Mouse (Mus musculus) hindbrain, embryonic 12.5 days (tissue): ENCODE data around the gene Ablim2. TPM values are rescaled to one million over a fixed set of nuclear protein-coding genes. Genes with fewer than 3 reads are reported as not detected.

ENCODE experiments used
- ATAC-seq: fragments of 200-750 bp; cut with Nextera tagmentation; 2 replicates; pipeline ENCODE4 v1.8.0; 2017; ENCODE audit warnings: moderate TSS enrichment; ENCODE audit not compliant: low FRiP score
- H3K27ac ChIP-seq: fragments of 300-500 bp; sonication (generic); 2 replicates; pipeline ENCODE4 v1.5.1; 2016; ENCODE audit warnings: mild to moderate bottlenecking
- H3K27me3 ChIP-seq: fragments of 300-500 bp; sonication (generic); 2 replicates; pipeline ENCODE4 v1.6.1; 2016; ENCODE audit warnings: mild to moderate bottlenecking
- H3K36me3 ChIP-seq: fragments of 300-500 bp; sonication (generic); 2 replicates; pipeline ENCODE4 v1.6.1; 2016; ENCODE audit warnings: mild to moderate bottlenecking
- H3K4me1 ChIP-seq: fragments of 300-500 bp; sonication (generic); 2 replicates; pipeline ENCODE4 v1.6.1; 2016
- H3K4me2 ChIP-seq: fragments of 300-500 bp; sonication (generic); replicated peaks from 2 replicates; pipeline ENCODE4 v1.6.1; 2016; ENCODE audit warnings: mild to moderate bottlenecking
- H3K4me3 ChIP-seq: fragments of 300-500 bp; sonication (generic); 2 replicates; pipeline ENCODE4 v1.5.1; 2016; ENCODE audit warnings: mild to moderate bottlenecking
- H3K9ac ChIP-seq: fragments of 300-500 bp; sonication (generic); 2 replicates; pipeline ENCODE4 v1.6.1; 2016; ENCODE audit warnings: mild to moderate bottlenecking, moderate library complexity
- H3K9me3 ChIP-seq: fragments of 300-500 bp; sonication (generic); replicated peaks from 2 replicates; pipeline ENCODE4 v1.6.1; 2016; ENCODE audit warnings: mild to moderate bottlenecking
- WGBS: fragments of 180-500 bp; shearing (Covaris S2); methylation state at CpG from one replicate; pipeline ENCODE4 v1.1.7; 2016; 5-methylcytosine and 5-hydroxymethylcytosine counted together
- polyA plus RNA-seq: library from polyadenylated mRNA; unstranded; fragments of >200 nt; fragmentation: Nextera tagmentation; extraction: Ambion mirVana; gene quantifications from 2 replicates; pipeline ENCODE4 v1.2.1, GENCODE M21; 2016

Ablim2 gene
- polyA plus RNA-seq, 1 experiment from 2014 or later: 3.9 TPM

DNA sequence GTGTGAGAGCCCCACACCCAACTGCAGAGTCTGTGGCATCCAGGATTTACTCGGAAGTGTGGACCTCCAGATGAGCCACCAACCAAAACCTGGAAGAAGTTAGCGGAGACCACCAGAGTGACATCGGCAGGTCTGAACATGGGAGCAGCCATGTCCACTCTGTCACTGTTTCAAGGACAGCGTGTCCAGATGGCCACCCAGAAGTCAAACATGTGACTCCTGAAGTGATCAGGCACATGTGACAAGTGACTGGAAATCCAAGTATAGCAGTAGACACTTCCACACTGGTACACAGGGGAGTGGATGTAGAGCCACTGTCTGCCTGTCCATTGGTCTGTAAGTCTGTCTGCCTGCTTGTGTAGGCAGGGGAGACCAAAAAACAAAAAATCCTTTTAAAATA, 47.0 kb downstream of the Ablim2 start:
- Histone ChIP-seq H3K4me2 (no peak overlapping the region), H3K4me3 (no peak overlapping the region), H3K9me3 (no peaks in the 10 kb centered on the region), H3K27me3 (no peaks in the 10 kb centered on the region), H3K4me1 (no peaks in the 10 kb centered on the region), H3K9ac (no peak overlapping the region), H3K36me3 (no peaks in the 10 kb centered on the region), H3K27ac (no peak overlapping the region)
- WGBS: 89% methylated on average over 4 of the region's 4 CpGs
- no peak for ATAC-seq

GRCm38 (mm10) chr5:35805209-35805608, 47.5 kb downstream of the Ablim2 start:
- H3K27ac ChIP-seq: no peak overlapping the region
- no peaks in the 10 kb centered on the region for H3K27me3 ChIP-seq
- no peak overlapping the region for H3K9ac ChIP-seq
- no peak for ATAC-seq
- H3K4me1 ChIP-seq: no peaks in the 10 kb centered on the region; the same call in 1 of the 2 replicates
- H3K36me3 ChIP-seq: no peaks in the 10 kb centered on the region
- no peak overlapping the region for H3K4me3 ChIP-seq
- H3K4me2 ChIP-seq: no peak overlapping the region
- WGBS: 89% methylated on average over 3 of the region's 3 CpGs
- no peaks in the 10 kb centered on the region for H3K9me3 ChIP-seq

- H3K27ac ChIP-seq: no peak overlapping the region
- H3K27me3 ChIP-seq: no peaks in the 10 kb centered on the region
- WGBS: 85% methylated on average over 8 of the region's 8 CpGs
- no peak for ATAC-seq
- no peaks in the 10 kb centered on the region for H3K36me3 ChIP-seq
- no peak overlapping the region for H3K4me2 ChIP-seq
- H3K4me1 ChIP-seq: peaks cover 4% of the 10 kb centered on the region
- no peak overlapping the region for H3K4me3 ChIP-seq
- no peaks in the 10 kb centered on the region for H3K9me3 ChIP-seq
- no peak overlapping the region for H3K9ac ChIP-seq
Observed at GRCm38 (mm10) chr5:35807018-35807417, 49.3 kb downstream of the Ablim2 start.

DNA sequence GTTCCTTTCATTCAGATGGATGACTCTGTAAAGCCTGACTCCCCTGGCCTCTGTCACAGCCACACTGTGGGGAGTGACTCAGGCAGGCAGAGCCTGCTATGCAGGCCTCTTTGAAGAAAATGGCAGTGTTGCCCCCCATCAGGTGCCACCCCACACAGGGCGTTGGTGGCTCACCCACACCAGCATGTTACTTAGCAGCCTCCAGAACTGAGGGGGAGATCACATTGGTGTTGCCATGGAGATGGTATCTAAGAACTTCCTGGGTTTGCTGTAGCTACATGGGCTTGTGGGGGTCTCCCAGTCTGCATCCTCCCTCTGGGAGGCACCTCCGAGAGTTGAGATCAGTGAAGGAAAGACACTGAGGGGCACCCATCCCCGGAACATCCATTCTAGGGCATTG, 52.8 kb downstream of the Ablim2 start:
- ATAC-seq: no peak
- H3K27ac ChIP-seq: no peak overlapping the region
- H3K4me2 ChIP-seq: no peak overlapping the region
- no peaks in the 10 kb centered on the region for H3K9me3 ChIP-seq
- H3K4me1 ChIP-seq: peaks cover 19% of the 10 kb centered on the region
- 58% methylated on average over 3 of the region's 3 CpGs for WGBS
- no peak overlapping the region for H3K4me3 ChIP-seq
- no peaks in the 10 kb centered on the region for H3K36me3 ChIP-seq
- H3K27me3 ChIP-seq: no peaks in the 10 kb centered on the region
- no peak overlapping the region for H3K9ac ChIP-seq

DNA sequence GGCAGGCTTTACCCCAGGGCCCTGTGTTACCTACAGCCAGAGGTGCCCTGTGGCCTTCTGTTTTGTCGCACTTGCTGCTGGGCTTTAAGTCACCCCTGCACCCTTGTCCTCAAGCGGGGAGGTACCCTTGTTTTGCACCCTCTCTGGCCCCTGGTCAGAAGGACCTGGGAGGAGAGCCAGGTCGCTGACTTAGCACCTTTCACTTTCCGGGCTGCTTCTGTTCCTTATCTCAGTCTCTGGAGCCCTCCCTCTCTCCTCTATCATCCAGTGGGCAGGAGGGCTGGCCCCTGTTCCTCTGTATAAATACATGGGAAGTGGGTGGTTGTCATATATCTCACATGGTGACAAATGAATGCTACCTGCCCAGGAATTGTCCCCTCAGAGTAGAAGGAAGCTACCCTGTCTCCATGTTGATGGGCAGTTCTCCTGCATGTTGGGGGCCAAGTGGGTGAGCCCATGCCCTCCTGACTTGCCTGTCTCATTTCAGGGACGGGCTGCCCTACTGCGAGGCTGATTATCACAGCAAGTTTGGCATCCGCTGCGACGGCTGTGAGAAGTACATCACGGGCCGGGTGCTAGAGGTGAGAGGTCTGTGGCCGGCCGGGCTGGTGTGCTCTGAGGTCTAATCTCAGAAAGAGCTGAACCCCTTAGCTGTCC, 54.1 kb downstream of the Ablim2 start:
- Histone ChIP-seq H3K4me1 (peaks cover 19% of the 10 kb centered on the region), H3K4me2 (no peak overlapping the region), H3K27ac (no peak overlapping the region), H3K4me3 (no peak overlapping the region), H3K36me3 (no peaks in the 10 kb centered on the region), H3K9ac (no peak overlapping the region), H3K27me3 (no peaks in the 10 kb centered on the region), H3K9me3 (no peaks in the 10 kb centered on the region)
- ATAC-seq: no peak
- 87% methylated on average over 13 of the region's 13 CpGs for WGBS

- Histone ChIP-seq H3K4me1 (peaks cover 19% of the 10 kb centered on the region), H3K27ac (no peak overlapping the region), H3K9me3 (no peaks in the 10 kb centered on the region), H3K4me2 (no peak overlapping the region), H3K4me3 (no peak overlapping the region), H3K27me3 (no peaks in the 10 kb centered on the region), H3K9ac (no peak overlapping the region), H3K36me3 (no peaks in the 10 kb centered on the region)
- WGBS: 67% methylated on average over 15 of the region's 15 CpGs
- 0 out of 2 replicates have a peak, but pooled peaks have one; percentile 56 for ATAC-seq
Observed at GRCm38 (mm10) chr5:35814334-35814941, 56.8 kb downstream of the Ablim2 start.

GRCm38 (mm10) chr5:35815051-35815450, 57.4 kb downstream of the Ablim2 start:
- Histone ChIP-seq H3K4me1 (peaks cover 19% of the 10 kb centered on the region), H3K9ac (no peak overlapping the region), H3K27ac (no peak overlapping the region), H3K36me3 (no peaks in the 10 kb centered on the region), H3K9me3 (no peaks in the 10 kb centered on the region), H3K4me2 (no peak overlapping the region), H3K4me3 (no peak overlapping the region), H3K27me3 (no peaks in the 10 kb centered on the region)
- no peak for ATAC-seq
- 34% methylated on average over 2 of the region's 2 CpGs for WGBS

- Histone ChIP-seq H3K27me3 (no peaks in the 10 kb centered on the region), H3K36me3 (no peaks in the 10 kb centered on the region), H3K4me3 (no peak overlapping the region), H3K4me2 (no peak overlapping the region), H3K9ac (no peak overlapping the region), H3K4me1 (peaks cover 14% of the 10 kb centered on the region), H3K9me3 (no peaks in the 10 kb centered on the region), H3K27ac (no peak overlapping the region)
- no peak for ATAC-seq
- WGBS: 77% methylated on average over 4 of the region's 5 CpGs
Observed at GRCm38 (mm10) chr5:35817266-35817665, 59.6 kb downstream of the Ablim2 start.

GRCm38 (mm10) chr5:35817882-35818281, 60.2 kb downstream of the Ablim2 start:
- Histone ChIP-seq H3K27ac (no peak overlapping the region), H3K4me1 (peaks cover 14% of the 10 kb centered on the region), H3K4me3 (no peak overlapping the region), H3K27me3 (no peaks in the 10 kb centered on the region), H3K9ac (no peak overlapping the region), H3K9me3 (no peaks in the 10 kb centered on the region), H3K4me2 (no peak overlapping the region), H3K36me3 (no peaks in the 10 kb centered on the region)
- no peak for ATAC-seq
- 93% methylated on average over 3 of the region's 3 CpGs for WGBS

- no peaks in the 10 kb centered on the region for H3K36me3 ChIP-seq
- H3K27me3 ChIP-seq: no peaks in the 10 kb centered on the region
- no peak overlapping the region for H3K4me3 ChIP-seq
- ATAC-seq: no peak
- H3K4me1 ChIP-seq: peaks cover 11% of the 10 kb centered on the region
- no peak overlapping the region for H3K27ac ChIP-seq
- no peak overlapping the region for H3K4me2 ChIP-seq
- H3K9ac ChIP-seq: no peak overlapping the region
- 79% methylated on average over 5 of the region's 5 CpGs for WGBS
- no peaks in the 10 kb centered on the region for H3K9me3 ChIP-seq
Observed at GRCm38 (mm10) chr5:35822721-35823120, 65.0 kb downstream of the Ablim2 start.

- H3K4me2 ChIP-seq: no peak overlapping the region
- no peak overlapping the region for H3K9ac ChIP-seq
- H3K27ac ChIP-seq: no peak overlapping the region
- no peak overlapping the region for H3K4me3 ChIP-seq
- ATAC-seq: no peak
- H3K27me3 ChIP-seq: no peaks in the 10 kb centered on the region
- H3K4me1 ChIP-seq: peaks cover 11% of the 10 kb centered on the region
- no peaks in the 10 kb centered on the region for H3K9me3 ChIP-seq
- WGBS: 67% methylated on average over 5 of the region's 5 CpGs
- H3K36me3 ChIP-seq: no peaks in the 10 kb centered on the region
Observed at GRCm38 (mm10) chr5:35826465-35826864, 68.8 kb downstream of the Ablim2 start.

DNA sequence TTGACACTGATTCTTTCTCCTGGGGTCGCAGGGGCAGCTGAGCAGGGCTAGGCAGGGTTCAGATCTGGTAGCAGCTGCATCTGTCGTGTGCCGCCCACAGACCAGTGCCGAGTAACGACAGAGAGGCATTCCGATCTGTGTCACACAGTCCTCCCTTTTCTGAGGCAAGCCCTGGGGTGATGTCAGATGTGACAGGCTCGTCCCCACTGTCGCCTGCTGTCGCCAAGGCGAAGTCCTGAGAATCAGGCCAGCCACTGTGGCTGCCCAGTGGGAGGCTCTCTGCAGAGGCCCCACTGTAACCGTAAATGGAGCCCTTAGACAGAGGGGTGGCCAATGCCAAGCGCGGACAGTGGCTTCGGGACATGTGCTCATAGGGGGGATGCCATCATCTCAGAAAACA, 69.4 kb downstream of the Ablim2 start:
- no peaks in the 10 kb centered on the region for H3K36me3 ChIP-seq
- no peak overlapping the region for H3K4me3 ChIP-seq
- H3K9ac ChIP-seq: 0 out of 2 replicates have a peak overlapping the region, but pooled peaks have one; percentile 1
- 20% methylated on average over 14 of the region's 14 CpGs for WGBS
- no peak overlapping the region for H3K4me2 ChIP-seq
- ATAC-seq: peak; percentile 73
- H3K4me1 ChIP-seq: peaks cover 11% of the 10 kb centered on the region
- H3K9me3 ChIP-seq: no peaks in the 10 kb centered on the region
- no peak overlapping the region for H3K27ac ChIP-seq
- H3K27me3 ChIP-seq: no peaks in the 10 kb centered on the region; the same call in 1 of the 2 replicates

DNA sequence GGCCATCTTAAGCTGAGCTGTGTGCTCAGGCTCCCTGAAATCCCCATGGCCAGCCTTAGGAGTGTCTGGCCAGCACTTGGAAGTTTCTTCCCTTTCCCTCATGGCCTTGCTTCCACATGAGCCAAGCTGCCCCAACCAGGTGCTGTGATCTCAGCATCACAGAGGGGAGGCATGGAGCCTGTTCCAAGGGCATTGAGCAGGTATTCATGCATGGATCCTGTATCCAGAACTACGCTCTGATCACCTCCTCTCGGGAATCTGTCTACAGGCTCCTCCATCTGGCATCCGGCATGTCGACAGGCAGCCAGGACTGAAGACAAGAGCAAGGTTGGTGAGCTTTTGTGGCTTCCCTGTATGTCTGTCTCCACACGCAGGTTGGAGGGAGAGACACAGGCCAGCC, 70.2 kb downstream of the Ablim2 start:
- Histone ChIP-seq H3K9me3 (no peaks in the 10 kb centered on the region), H3K9ac (no peak overlapping the region), H3K4me1 (peaks cover 11% of the 10 kb centered on the region), H3K4me3 (no peak overlapping the region), H3K36me3 (no peaks in the 10 kb centered on the region), H3K27me3 (no peaks in the 10 kb centered on the region; the same call in 1 of the 2 replicates), H3K4me2 (no peak overlapping the region), H3K27ac (no peak overlapping the region)
- ATAC-seq: no peak
- 82% methylated on average over 5 of the region's 5 CpGs for WGBS
